Mouse (Mus musculus) erythroblast, embryonic 14.5 days (primary cell): ENCODE results near the gene Rbbp5.

Source experiments
- GATA1 ChIP-seq: IDR thresholded peaks from 2 replicates; pipeline ENCODE4 v1.6.1; 2012; ENCODE audit warnings: low read length, inconsistent platforms, mixed read lengths
- TAL1 ChIP-seq: IDR thresholded peaks from 3 replicates; pipeline ENCODE4 v1.6.1; 2012; ENCODE audit warnings: low read length, inconsistent platforms, mixed read lengths

DNA sequence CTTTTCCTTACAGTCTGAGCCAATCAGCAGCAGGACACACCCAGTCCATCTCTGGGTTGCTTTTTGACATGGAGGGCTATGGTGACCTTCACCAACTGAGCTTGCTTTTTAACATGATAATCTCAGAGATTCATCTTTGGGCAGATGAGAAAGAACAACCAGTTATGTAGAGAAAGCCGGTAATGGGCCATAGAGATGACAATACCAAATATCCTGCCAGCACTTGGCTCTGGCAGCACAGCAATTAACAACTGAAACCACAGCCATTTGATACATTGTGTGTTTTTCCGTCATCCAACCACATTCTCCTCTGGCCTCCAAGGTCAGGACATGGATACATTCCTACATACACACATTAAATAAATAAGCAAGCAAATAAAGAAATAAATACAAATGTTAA, 6.1 kb upstream of the Rbbp5 start:
- TF ChIP-seq GATA1 (no peak), TAL1 (no peak)
